Mouse (Mus musculus) kidney, adult 2 months (tissue): ENCODE measurements around the gene Gm14085. TPM values are rescaled to one million over a fixed set of nuclear protein-coding genes. Genes with fewer than 3 reads are reported as not detected.
A peak's percentile ranks its signal among the peaks of the same experiment; 100 is the strongest.
"Not testable (repeated sequence)": the region's sequence is repeated elsewhere in the genome, so short reads cannot be mapped to it uniquely, and the experiment has no call there.

Experiments
- DNase-seq: peaks from one replicate; pipeline ENCODE4 v3.0.0; 2021
- H3K27ac ChIP-seq: fragments of 200-500 bp; 2 replicates; pipeline ENCODE4 v1.5.1; 2012; ENCODE audit warnings: low read depth, low read length, control low read depth, inconsistent platforms; ENCODE audit not compliant: insufficient read depth
- H3K27me3 ChIP-seq: fragments of 200-500 bp; replicated peaks from 2 replicates; pipeline ENCODE4 v1.6.1; 2012; ENCODE audit warnings: mild to moderate bottlenecking, moderate library complexity, low read length, inconsistent platforms; ENCODE audit not compliant: control insufficient read depth, insufficient read depth
- H3K36me3 ChIP-seq: fragments of 200-500 bp; 2 replicates; pipeline ENCODE4 v1.6.1; 2012; ENCODE audit warnings: mild to moderate bottlenecking, moderate library complexity, low read length, inconsistent platforms; ENCODE audit not compliant: control insufficient read depth, insufficient read depth
- H3K4me1 ChIP-seq: fragments of 200-500 bp; 2 replicates; pipeline ENCODE4 v1.6.1; 2011; ENCODE audit warnings: low read length; ENCODE audit not compliant: control insufficient read depth, insufficient read depth
- H3K4me3 ChIP-seq: fragments of 200-500 bp; 2 replicates; pipeline ENCODE4 v1.5.1; 2011; ENCODE audit warnings: mild to moderate bottlenecking, low read depth, low read length, control low read depth; ENCODE audit not compliant: insufficient read depth
- CTCF ChIP-seq: fragments of 200-500 bp; conservative IDR thresholded peaks from 2 replicates; pipeline ENCODE4 v1.5.1; 2011; ENCODE audit warnings: low read depth, mild to moderate bottlenecking, control low read depth, low read length, moderate library complexity, mixed read lengths; ENCODE audit not compliant: insufficient read depth, insufficient read length
- POLR2A ChIP-seq: fragments of 200-500 bp; IDR thresholded peaks from one replicate; pipeline ENCODE4 v1.6.1; 2011; ENCODE audit warnings: low read depth, low read length, control low read depth
- WGBS: fragments of 180-500 bp; shearing (Covaris S2); methylation state at CpG from one replicate; pipeline ENCODE4 v1.1.7; 2018; 5-methylcytosine and 5-hydroxymethylcytosine counted together
- polyA plus RNA-seq: library from polyadenylated mRNA; depleted of rRNA; stranded (reverse); fragments of >200 nt; gene quantifications from 2 replicates; pipeline ENCODE4 v1.2.3, GENCODE M21; 2012

The Gm14085 gene
- polyA plus RNA-seq, 1 experiment, result 0.20 TPM

DNA sequence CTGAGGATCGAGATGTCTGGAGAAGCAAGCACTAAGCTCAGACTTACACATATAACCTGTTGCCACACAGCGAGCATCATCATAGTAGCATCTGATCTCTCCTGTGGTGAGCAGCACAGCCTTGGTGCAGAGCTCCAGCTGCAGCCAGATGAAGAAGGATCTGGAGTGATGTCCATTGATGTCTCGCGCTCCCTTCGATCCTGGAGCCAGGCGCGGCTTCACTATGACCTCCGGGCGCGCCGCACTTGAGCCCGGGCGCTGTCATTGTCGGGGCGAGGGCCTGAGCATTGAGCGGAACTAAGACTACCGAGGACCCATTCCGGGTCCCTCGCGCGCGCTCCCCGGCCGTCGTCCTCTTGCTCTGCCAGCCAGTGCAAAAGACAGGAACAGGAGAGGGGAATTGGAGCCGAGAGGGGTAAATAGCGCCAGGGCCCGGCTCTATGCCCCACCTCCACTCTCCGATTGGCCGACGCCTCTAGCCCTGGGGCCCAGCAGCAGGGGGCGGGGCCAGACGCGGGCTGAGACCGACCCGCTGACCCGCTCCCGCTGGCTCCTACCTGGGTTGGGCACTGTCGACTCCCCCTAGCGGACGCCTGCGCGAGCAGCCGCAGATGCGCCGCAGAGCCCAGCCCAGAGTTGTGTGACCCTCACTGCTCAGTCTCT lies 17.3 kb upstream of the Gm14085 start:
- no peak overlapping the region for H3K27ac ChIP-seq
- peak overlapping the region; percentile 53 for H3K4me3 ChIP-seq
- DNase-seq, result peak; percentile 97
- no peaks in the 10 kb centered on the region for H3K27me3 ChIP-seq
- TF ChIP-seq CTCF, result peak; percentile 69
- TF ChIP-seq POLR2A, result no peak
- no peaks in the 10 kb centered on the region for H3K36me3 ChIP-seq
- WGBS, result under 1% methylated on average over 46 of the region's 46 CpGs
- no peaks in the 10 kb centered on the region; the same call in 1 of the 2 replicates for H3K4me1 ChIP-seq

DNA sequence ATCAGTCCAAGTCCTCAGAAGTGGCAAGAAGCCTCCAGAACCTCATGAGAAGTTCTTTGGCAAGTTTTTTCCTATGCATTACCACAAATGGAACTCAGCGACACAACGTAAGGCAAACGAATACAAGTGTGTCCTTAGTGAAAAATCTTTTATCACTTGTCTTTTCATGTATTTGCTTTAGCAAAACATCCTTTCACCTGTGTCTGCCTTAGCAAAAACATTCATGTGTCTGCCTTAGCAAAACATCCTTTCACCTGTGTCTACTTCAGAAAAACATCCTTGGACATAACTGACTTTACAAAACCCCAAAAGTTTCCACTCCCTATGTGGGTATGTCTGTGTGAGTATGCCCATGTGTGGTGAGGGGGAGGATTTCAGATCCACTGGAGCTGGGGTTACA lies 15.5 kb upstream of the Gm14085 start:
- Histone ChIP-seq H3K4me3 (no peak overlapping the region), H3K36me3 (no peaks in the 10 kb centered on the region), H3K27me3 (no peaks in the 10 kb centered on the region), H3K27ac (no peak overlapping the region), H3K4me1 (no peaks in the 10 kb centered on the region; the same call in 1 of the 2 replicates)
- WGBS, result 86% methylated on average over 3 of the region's 3 CpGs
- DNase-seq, result no peak
- TF ChIP-seq CTCF (no peak), POLR2A (no peak)

DNA sequence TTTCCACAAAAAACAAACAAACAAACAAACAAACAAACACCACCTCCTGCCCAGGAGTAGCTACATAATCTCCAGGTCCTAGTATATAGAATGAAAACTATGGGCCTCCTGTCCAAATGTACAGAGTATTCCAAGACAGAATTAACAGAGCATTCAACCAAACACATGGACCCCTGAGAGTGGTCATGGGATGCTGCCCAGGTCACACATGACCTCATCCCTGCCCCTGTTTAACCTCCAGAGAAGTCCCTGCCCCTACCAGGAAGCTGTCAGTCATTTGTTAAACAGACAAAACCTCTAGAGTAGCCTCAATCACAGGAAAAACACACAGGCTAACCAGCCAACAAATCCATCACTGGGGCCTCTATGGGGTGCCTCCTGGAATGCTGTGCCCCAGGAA lies 8.2 kb upstream of the Gm14085 start:
- DNase-seq, result no peak
- H3K4me3 ChIP-seq, result no peak overlapping the region
- no peak overlapping the region for H3K27ac ChIP-seq
- no peaks in the 10 kb centered on the region for H3K27me3 ChIP-seq
- H3K4me1 ChIP-seq, result no peaks in the 10 kb centered on the region
- no peak for TF ChIP-seq CTCF
- no peak for TF ChIP-seq POLR2A
- H3K36me3 ChIP-seq, result no peaks in the 10 kb centered on the region

DNA sequence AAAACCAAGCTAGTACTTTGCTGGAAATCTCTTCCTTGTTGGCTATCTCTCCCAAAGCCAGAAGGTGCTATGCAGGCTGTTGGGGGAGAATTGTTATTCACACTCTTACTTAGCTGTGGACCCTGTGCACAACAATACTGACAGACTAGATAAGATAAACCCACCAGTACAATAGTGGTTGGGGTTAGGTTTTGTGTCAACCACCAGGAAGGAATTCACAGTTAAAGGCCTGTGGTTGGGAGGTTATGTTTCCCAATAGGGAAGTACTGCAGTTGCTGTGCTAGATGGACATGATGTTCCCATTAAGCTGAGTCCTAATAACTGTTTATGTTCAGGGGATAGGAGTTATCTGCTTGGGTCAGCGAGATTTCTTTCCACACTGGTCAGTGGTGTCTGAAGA lies 954 bp upstream of the Gm14085 start:
- H3K4me3 ChIP-seq, H3K4me1 ChIP-seq, H3K27me3 ChIP-seq, DNase-seq, H3K27ac ChIP-seq, H3K36me3 ChIP-seq: not testable (repeated sequence)
- WGBS, result 79% methylated on average over 1 of the region's 1 CpGs

DNA sequence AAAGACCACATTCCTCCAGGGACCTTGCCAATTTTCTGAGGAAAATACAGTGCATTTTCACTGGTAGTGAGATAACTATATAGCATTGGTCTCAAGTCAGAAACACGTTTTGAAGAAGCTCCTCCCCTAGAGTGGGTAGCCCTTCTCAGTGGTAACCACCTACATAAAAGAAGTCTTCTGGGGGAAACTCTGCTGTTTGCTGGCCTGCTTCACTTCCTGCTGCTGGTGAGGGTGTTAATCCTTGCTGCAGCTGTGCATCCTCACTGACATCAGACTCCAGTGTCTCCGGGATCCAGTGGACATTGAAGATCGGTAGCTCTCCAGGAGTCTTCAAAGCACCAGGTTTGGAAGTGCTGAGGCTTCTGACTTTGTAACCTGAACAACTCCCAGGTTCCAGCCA lies 913 bp downstream of the Gm14085 start:
- not testable (repeated sequence) for H3K4me3 ChIP-seq, H3K27me3 ChIP-seq, H3K27ac ChIP-seq, H3K36me3 ChIP-seq, H3K4me1 ChIP-seq, DNase-seq
- WGBS, result 31% methylated on average over 2 of the region's 3 CpGs

DNA sequence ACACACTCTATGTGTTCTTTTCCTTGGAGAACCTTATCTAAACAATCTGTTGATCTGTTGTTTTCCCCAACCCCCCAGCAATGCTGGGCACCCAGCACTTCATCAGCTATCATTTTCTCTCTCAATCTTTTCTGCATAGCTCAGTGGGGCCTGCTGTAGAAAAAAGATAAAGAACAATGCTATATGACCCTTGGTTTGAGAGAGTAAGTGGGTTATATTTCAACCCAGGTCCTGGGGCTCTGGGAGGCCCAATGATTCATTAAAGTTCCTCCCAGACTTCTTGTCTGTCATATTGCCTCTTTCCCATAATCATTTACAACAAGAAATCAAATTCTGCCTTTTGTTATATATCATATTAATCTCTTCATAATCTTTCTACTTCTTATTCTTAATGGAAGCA lies 1.4 kb downstream of the Gm14085 start:
- not testable (repeated sequence) for H3K36me3 ChIP-seq, H3K4me1 ChIP-seq, H3K27ac ChIP-seq, DNase-seq, H3K4me3 ChIP-seq, H3K27me3 ChIP-seq

DNA sequence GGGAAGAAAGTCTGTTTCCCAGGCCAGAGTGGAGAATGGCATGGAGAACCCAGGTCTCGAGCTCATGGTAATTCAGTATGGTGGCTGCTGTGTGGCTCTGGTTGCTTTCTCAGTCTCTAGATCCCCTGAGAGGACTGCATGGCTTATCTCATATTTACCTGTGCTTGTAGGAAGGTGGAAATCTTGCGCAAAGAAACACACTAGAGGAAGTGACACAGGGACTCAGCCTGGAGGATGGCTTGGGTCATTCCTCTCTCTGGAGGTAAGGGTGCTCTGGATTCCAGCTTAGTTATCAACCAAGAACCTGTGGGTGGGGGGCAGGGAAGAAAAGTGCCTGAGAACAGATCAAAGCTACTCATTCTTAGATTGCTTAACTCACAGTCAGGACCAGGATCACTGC lies 1.9 kb downstream of the Gm14085 start:
- H3K36me3 ChIP-seq, result no peaks in the 10 kb centered on the region
- H3K27ac ChIP-seq, result no peak overlapping the region
- no peak overlapping the region for H3K4me3 ChIP-seq
- no peaks in the 10 kb centered on the region for H3K27me3 ChIP-seq
- H3K4me1 ChIP-seq, result no peaks in the 10 kb centered on the region
- TF ChIP-seq POLR2A, result no peak
- TF ChIP-seq CTCF, result no peak
- 85% methylated on average over 2 of the region's 2 CpGs for whole genome bisulfite sequencing
- DNase-seq, result no peak

DNA sequence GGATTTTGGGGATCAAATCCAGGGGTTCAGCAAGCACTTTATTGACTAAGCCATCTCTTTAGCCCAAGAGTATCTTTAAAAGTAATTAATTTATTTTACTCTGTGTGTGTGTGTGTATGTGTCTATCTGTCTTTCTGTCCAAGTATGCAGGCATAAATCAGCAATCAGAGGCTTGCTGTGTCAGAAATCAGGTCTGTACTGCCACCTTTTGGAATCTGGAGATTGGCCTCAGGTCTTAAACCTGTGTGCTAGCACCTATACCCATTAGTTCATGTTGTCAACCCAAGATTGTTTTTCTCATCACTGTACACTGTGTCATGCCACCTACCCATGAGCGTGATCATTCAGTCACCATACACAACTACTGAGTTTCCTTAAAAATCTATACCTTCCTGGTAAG lies 45.0 kb downstream of the Gm14085 start:
- H3K4me3 ChIP-seq, H3K36me3 ChIP-seq, H3K27me3 ChIP-seq, H3K4me1 ChIP-seq, H3K27ac ChIP-seq: not testable (repeated sequence)
- peak; percentile 4 for DNase-seq
- 95% methylated on average over 1 of the region's 1 CpGs for WGBS
